Mouse (Mus musculus) myocyte (in vitro differentiated cells): ENCODE measurements around the gene Stbd1.

Source experiments
- MYOG ChIP-seq, 3 experiments: IDR thresholded peaks; one replicate each; pipeline ENCODE4 v1.6.1; 2011; ENCODE audit warnings: control low read depth in 2 of 3, low read depth in 2 of 3, mild to moderate bottlenecking in 2 of 3; ENCODE audit not compliant: insufficient read length in 2 of 3, control insufficient read depth in 1 of 3, insufficient read depth in 1 of 3
- POLR2A ChIP-seq: IDR thresholded peaks from one replicate; pipeline ENCODE4 v1.6.1; 2011; ENCODE audit warnings: low read depth, mild to moderate bottlenecking, control low read depth, moderate library complexity; ENCODE audit not compliant: insufficient read length
- SRF ChIP-seq: IDR thresholded peaks from one replicate; pipeline ENCODE4 v1.6.1; 2011; ENCODE audit warnings: low read depth; ENCODE audit not compliant: control insufficient read depth, insufficient read length

- TF ChIP-seq MYOG (IDR thresholded peaks at IDR 0.05; ENCODE audit: control insufficient read depth in 1 of 3, insufficient read depth in 1 of 3, insufficient read length in 2 of 3, low read depth in 2 of 3), result no peak
- TF ChIP-seq POLR2A, result peak; percentile 85
- TF ChIP-seq SRF, result no peak
Measured at GRCm38 (mm10) chr5:92602691-92603690, at the start of gene Stbd1.
